Mouse (Mus musculus) adrenal gland, adult 18-20 months (tissue): Measurements from ENCODE around the gene Wdr25. TPM values are rescaled to one million over a fixed set of nuclear protein-coding genes. Genes with fewer than 3 reads are reported as not detected.
"Not testable (repeated sequence)": the region's sequence is repeated elsewhere in the genome, so short reads cannot be mapped to it uniquely, and the experiment has no call there.

Experiments used
- DNase-seq, 2 experiments: peaks; one replicate each; pipeline ENCODE4 v3.0.0; 2021 to 2022; ENCODE audit warnings: low spot score in 2 of 2
- long read RNA-seq, 2 experiments: library from polyadenylated mRNA; stranded (forward); transcript quantifications; one replicate each; pipeline ENCODE4 v2.0.0; 2021
- total RNA-seq, 2 experiments: library from RNA; stranded (reverse); gene quantifications; 1 replicate in 1 of 2; 2 replicates in 1 of 2; pipeline ENCODE4 v1.2.3; 2021

The Wdr25 gene
- 1 to 10 TPM; 5.0 to 5.7 TPM for total RNA-seq
- long read RNA-seq, experiment 1, partial matches to known transcripts: 3 of 10 reads
- long read RNA-seq, experiment 1, other reads (novel, unspliced or antisense): 7 of 10 reads
- long read RNA-seq, experiment 2, partial matches to known transcripts: 8 of 24 reads
- long read RNA-seq, experiment 2, other reads (novel, unspliced or antisense): 16 of 24 reads

- DNase-seq: no peak
Measured at GRCm38 (mm10) chr12:108892989-108893714, at the start of gene Wdr25. TSS of gene Wdr25 (plus strand) at chr12:108893631.

GRCm38 (mm10) chr12:108848033-108848432 lies 45.4 kb upstream of the Wdr25 start:
- not testable (repeated sequence) for DNase-seq

DNA sequence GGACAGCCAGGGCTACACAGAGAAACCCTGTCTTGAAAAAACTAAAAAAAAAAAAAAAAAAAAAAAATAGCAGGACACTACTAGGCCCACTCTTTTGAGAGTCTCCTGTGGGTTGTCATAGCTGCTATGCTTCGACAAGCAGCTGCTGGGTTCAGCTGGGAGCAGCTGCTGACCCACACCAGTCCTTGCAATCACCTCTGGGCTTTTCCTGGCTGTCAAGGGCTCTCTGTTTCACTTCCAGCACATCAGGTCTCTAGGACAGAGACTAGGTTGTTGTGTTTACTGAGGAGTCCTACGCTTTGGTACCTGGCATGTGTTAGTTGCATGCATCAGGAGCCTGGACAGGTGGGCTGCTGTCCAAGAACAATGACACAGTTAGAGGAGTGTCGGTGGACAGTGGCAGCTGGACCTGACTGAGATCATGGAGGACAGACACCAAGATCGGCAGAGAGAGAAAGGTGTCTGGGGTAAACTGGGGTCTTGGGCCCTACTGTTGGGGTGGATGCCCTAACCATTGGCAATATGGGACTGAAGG lies 43.9 kb upstream of the Wdr25 start:
- DNase-seq: no peak

- DNase-seq: no peak
Measured at GRCm38 (mm10) chr12:108850129-108850528, 43.3 kb upstream of the Wdr25 start.

DNA sequence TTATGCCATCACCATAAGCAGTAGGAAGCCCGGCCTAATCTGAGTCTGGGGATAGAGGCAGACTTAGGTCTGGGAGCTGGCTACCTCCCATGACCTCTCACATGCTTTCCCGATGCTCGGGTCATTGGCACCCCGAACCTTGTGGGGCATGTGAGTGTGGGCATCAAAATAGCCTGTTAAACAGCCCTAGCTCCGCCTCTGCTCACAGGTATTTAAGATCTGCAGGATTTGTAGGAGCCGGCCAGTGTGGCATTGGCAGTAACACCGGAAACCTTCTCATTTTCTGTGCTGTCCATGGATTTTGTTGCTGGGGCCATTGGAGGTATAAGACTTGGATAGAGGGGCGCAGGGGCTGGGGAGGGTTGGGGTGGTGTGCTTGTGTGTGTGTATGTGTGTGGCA lies 42.5 kb upstream of the Wdr25 start:
- no peak for DNase-seq

DNA sequence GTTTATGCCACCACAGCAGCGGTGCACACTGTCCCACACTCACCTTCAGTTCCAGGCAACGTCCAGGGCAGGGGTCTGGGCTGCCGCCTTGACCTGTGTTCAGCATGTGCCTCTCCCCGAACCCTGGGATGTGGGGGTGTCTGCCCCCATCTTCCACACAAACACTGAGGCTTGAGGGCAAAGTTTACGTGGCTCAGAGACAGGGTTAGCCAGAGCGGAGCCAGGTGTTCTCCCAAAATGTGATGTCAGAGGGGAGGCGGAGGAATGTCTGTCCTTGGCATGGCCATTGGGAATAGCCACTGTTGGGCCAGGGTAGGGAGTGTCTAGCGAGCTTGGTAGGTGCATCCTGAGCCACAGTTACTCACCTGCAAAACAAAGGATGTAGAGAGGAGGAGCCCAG lies 40.6 kb upstream of the Wdr25 start:
- no peak for DNase-seq

- no peak for DNase-seq
Measured at GRCm38 (mm10) chr12:108855081-108855480, 38.4 kb upstream of the Wdr25 start.

- DNase-seq: no peak
Measured at GRCm38 (mm10) chr12:108856186-108856585, 37.2 kb upstream of the Wdr25 start.

DNA sequence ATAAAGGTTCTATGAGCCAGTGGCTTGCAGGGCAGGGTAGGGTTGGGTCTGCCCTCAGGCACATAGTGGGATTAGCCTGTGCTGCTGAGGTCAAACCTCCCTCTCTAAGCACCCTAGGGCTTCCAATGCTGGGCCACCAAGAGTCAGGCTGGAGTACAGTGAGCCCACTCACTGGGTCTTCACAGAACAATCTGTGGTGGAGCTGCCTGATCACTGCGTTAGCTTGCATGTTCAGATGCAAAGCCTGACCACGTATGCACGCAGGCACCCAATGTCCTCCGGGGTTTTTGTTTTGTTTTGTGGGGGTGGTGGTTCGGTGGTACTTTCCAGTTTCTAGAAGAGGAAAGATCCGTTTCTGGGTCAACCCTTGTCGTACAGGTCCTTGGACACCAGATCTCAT lies 36.3 kb upstream of the Wdr25 start:
- no peak for DNase-seq

GRCm38 (mm10) chr12:108857589-108858184 lies 35.7 kb upstream of the Wdr25 start:
- no peak for DNase-seq

DNA sequence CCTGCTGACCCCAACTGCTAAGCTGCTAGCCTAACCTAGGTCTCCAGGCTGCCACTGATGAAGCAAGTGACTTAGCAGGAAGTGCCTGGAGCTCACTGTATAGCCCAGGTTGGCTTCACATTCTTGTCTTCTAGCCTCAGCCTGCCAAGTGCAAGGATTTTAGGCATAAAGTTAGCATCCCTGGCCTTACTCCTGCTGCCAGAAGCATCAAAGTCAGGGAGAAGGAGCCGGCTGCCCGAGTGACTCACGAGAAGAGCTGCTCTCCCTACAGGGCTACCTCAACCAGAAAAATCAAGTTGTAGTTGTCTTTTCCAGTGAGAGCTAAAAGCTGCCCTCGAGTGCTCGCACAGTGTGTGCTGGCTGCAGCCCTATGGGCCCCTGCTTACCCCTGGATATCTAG lies 34.9 kb upstream of the Wdr25 start:
- no peak for DNase-seq

DNA sequence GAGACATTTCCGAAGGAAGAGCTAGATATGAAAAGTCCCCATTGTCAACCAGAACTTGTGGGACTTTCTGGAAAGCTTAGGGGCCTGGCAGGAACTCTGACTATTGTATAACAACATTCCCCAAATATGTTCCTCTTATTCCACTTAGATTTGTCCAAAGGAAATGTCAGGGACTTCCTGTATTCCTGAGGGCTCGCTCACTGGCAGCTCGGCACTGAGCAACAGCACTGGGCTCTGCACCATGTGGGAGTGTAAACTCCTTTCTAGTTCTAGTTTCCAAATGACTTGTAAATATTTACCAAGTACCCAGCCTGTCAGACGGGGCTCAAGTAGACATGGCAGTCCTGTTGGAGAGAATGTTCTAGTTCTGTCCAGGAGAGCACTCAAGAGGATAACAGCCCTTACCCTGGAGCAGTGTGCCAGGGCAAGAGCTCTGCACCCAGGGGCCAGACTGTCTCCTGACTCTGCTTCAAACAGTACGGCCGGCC lies 28.4 kb upstream of the Wdr25 start:
- no peak for DNase-seq

- no peak for DNase-seq
Measured at GRCm38 (mm10) chr12:108869575-108869974, 23.9 kb upstream of the Wdr25 start.

DNA sequence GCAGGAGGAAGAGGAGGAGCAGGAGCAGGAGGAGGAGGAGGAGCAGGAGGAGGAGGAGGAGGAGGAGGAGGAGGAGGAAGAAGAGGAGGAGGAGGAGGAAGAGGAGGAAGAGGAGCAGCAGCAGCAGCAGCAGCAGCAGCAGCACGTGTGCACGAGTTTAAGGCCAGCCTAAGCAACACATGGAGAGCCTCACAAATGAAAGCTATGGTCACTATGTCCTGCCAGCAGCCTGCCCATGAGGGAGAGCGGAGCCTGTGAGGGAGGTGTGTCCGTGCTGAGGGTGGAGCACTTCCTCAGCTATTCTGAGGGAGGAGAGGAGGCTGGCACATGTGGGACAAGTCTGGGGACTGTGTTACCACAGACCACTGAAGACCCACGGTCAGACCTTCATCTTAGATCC lies 20.3 kb upstream of the Wdr25 start:
- no peak for DNase-seq

DNA sequence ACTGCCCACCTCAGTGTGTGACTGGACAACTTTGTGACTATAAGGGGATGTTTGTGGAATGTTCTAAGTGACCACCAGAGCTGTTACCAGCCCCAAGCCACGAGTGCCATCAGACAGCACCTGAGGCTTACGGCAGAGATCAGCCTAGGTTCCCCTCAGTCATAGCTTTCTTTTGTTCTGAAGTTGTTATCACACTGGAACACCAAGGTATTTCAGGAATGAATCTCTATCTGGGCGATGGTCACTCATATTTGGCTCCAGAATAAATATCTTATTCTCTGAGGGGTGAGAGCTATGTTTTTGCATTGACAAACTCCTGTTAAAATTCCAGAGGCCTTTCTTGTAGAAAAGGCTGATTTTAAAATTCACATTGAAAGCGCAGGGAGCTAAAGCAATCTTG lies 14.3 kb upstream of the Wdr25 start:
- no peak for DNase-seq

- no peak for DNase-seq
Measured at GRCm38 (mm10) chr12:108880606-108881005, 12.8 kb upstream of the Wdr25 start.

- no peak for DNase-seq
Measured at GRCm38 (mm10) chr12:108881192-108881591, 12.2 kb upstream of the Wdr25 start.

GRCm38 (mm10) chr12:108882776-108883175 lies 10.7 kb upstream of the Wdr25 start:
- DNase-seq: no peak

DNA sequence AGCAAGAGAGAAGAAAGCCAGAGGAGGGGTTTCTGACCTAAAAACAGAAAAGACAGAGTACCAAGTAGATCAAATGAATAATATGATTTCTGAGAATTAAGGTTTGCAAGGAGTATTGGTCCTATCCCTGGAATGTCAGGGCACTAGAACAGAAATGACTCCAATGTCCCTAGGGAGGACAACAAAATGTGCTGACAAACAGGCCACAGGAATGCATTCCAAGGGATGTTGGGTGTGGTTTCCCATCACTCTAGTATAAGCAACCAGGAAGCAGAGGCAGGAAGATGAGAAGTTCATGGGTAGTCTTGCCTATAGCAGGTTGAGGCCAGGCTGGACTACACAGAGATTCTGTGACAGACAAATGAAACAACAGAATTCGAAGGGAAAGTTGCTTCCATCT lies 7.5 kb upstream of the Wdr25 start:
- no peak for DNase-seq

- DNase-seq: no peak
Measured at GRCm38 (mm10) chr12:108887077-108887476, 6.4 kb upstream of the Wdr25 start.

GRCm38 (mm10) chr12:108888632-108889031 lies 4.8 kb upstream of the Wdr25 start:
- no peak for DNase-seq
